Mouse (Mus musculus): ENCODE data around the gene Prom1.

- TF ChIP-seq POLR2A (IDR thresholded peaks at IDR 0.05; ENCODE audit: extremely low read depth, insufficient read depth, low read length) = no peak
- TF ChIP-seq CTCF (IDR thresholded peaks at IDR 0.05; ENCODE audit: low read depth, low read length) = no peak
These were observed 45.9 kb upstream of the Prom1 start for GRCm38 (mm10) chr5:44147732-44148131.
